Mouse (Mus musculus): ENCODE results near the gene Capza1.

DNA sequence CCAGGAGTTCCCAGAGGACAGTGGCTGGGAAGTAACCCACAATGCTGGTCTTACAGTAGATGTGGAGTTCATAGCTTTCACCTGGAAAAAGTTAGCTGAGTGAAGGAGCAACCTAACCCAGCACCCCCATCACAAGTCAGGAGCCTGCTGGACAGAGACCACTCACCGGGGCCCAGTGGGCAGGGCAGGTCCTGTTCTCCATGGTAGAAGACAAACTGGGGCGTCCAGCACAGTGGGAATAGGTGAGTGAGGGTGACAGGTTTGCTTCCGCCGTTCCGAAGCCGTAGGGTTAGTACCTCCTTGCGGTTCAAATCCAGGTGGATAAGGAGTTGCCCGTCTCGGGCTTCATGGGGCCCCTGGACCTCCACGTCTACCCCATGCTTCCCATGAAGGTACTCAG lies 60.0 kb downstream of the Capza1 start:
- no peak for TF ChIP-seq CTCF (IDR thresholded peaks at IDR 0.05; ENCODE audit: low read depth)
- TF ChIP-seq EP300 (IDR thresholded peaks at IDR 0.05; ENCODE audit: low read depth): no peak
